In the genomic region with DNA sequence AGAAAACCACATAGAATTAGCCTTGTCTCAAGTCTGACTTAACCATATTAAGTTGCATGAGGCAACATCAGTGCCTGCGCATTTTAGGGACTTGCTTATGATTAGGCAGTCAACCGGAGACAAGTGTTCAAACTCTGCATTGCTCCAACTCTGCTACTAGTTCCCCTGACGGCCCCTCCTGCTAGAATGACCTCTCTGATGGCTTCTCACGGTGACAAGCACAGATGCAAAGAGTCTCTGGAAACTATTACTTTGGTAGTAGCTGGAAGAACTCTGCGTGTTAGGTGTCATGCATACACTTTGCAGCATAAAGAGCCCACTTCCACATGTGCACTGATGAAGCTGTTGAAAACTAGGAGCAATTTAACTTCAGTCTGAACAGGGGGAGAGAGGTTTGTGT, we compare ENCODE assay signal across 11 mouse cellular contexts.
"Had no signal": no experiment of that assay in that cellular context is flagged by ENCODE, and none has a peak within 500 bp of the region (broad histone marks: within the 10 kb centered on the region; RNA-seq: fewer than 3 reads in every experiment).

No protein-coding gene starts in this region.

- DNase-seq: kidney, adult 18-20 months; kidney, postnatal 10 days; left cerebral cortex, postnatal 4 days; lung, adult 2 months; lung, postnatal 36 days; right cerebral cortex, postnatal 14 days had no signal

- H3K4me2 ChIP-seq: liver, embryonic 11.5 days; liver, embryonic 15.5 days; midbrain, embryonic 13.5 days; neural tube, embryonic 12.5 days had no signal

- H3K4me1 ChIP-seq: liver, embryonic 15.5 days; midbrain, embryonic 13.5 days; neural tube, embryonic 12.5 days had no signal

- H3K27me3 ChIP-seq: liver, embryonic 15.5 days; midbrain, embryonic 13.5 days; neural tube, embryonic 12.5 days had no signal

- H3K36me3 ChIP-seq: liver, embryonic 15.5 days; midbrain, embryonic 13.5 days; neural tube, embryonic 12.5 days had no signal

- H3K9ac ChIP-seq: liver, embryonic 15.5 days; midbrain, embryonic 13.5 days; neural tube, embryonic 12.5 days had no signal

- H3K27ac ChIP-seq: liver, embryonic 15.5 days; midbrain, embryonic 13.5 days; neural tube, embryonic 12.5 days had no signal

- H3K9me3 ChIP-seq: liver, embryonic 15.5 days; midbrain, embryonic 13.5 days; neural tube, embryonic 12.5 days had no signal

- H3K4me3 ChIP-seq: liver, embryonic 15.5 days; midbrain, embryonic 13.5 days; neural tube, embryonic 12.5 days had no signal

- ATAC-seq: lung, postnatal 0 days; midbrain, embryonic 13.5 days had no signal
